Mouse (Mus musculus) left cerebral cortex, adult 8-10 months (tissue): ENCODE measurements around the gene Jph4. TPM values are rescaled to one million over a fixed set of nuclear protein-coding genes. Genes with fewer than 3 reads are reported as not detected.
A peak's percentile ranks its signal among the peaks of the same experiment; 100 is the strongest.

Source experiments
- DNase-seq, 2 experiments: peaks; one replicate each; pipeline ENCODE4 v3.0.0; 2022; ENCODE audit warnings: low spot score in 2 of 2
- total RNA-seq, 4 experiments: library from RNA; stranded (reverse); gene quantifications; 2 replicates each; pipeline ENCODE4 v1.2.4; 2022

The Jph4 gene
- total RNA-seq, 4 experiments from 2014 or later, result 289 to 301 (median 292) TPM

- peak in 1 of 2 experiments; percentile 45 for DNase-seq
Observed at GRCm38 (mm10) chr14:55119421-55120134, 2.8 kb upstream of the Jph4 start.

GRCm38 (mm10) chr14:55118852-55119251 is 2.1 kb upstream of the Jph4 start:
- peak in 1 of 2 experiments; percentile 59 for DNase-seq

- DNase-seq, result no peak
Observed at GRCm38 (mm10) chr14:55115846-55116245, 889 bp downstream of the Jph4 start.

GRCm38 (mm10) chr14:55114759-55115701 is 1.7 kb downstream of the Jph4 start:
- DNase-seq, result peak in 1 of 2 experiments; percentile 68

- no peak for DNase-seq
Observed at GRCm38 (mm10) chr14:55113975-55114645, 2.6 kb downstream of the Jph4 start.

GRCm38 (mm10) chr14:55113351-55113974 is 3.3 kb downstream of the Jph4 start:
- DNase-seq, result peak in 1 of 2 experiments; percentile 16

GRCm38 (mm10) chr14:55111720-55112119 is 5.0 kb downstream of the Jph4 start:
- peak in 1 of 2 experiments; percentile 81 for DNase-seq

GRCm38 (mm10) chr14:55110076-55110475 is 6.7 kb downstream of the Jph4 start:
- no peak for DNase-seq

- DNase-seq, result no peak
Observed at GRCm38 (mm10) chr14:55109048-55109873, 7.5 kb downstream of the Jph4 start.

- DNase-seq, result peak in 1 of 2 experiments; percentile 92
Observed at GRCm38 (mm10) chr14:55108202-55108870, 8.4 kb downstream of the Jph4 start.

GRCm38 (mm10) chr14:55106990-55107389 is 9.7 kb downstream of the Jph4 start:
- DNase-seq, result no peak

GRCm38 (mm10) chr14:55105836-55106809 is 10.6 kb downstream of the Jph4 start, which contains the start of gene Ap1g2:
Gene Ap1g2 (minus strand): TSS chr14:55106593.
- peak in 1 of 2 experiments; percentile 85 for DNase-seq

GRCm38 (mm10) chr14:55105386-55105785 is 11.3 kb downstream of the Jph4 start:
- DNase-seq, result no peak

- no peak for DNase-seq
Observed at GRCm38 (mm10) chr14:55104365-55104764, 12.4 kb downstream of the Jph4 start.

- no peak for DNase-seq
Observed at GRCm38 (mm10) chr14:55102253-55102785, 14.4 kb downstream of the Jph4 start.

- DNase-seq, result no peak
Observed at GRCm38 (mm10) chr14:55101592-55101991, 15.1 kb downstream of the Jph4 start.

- no peak for DNase-seq
Observed at GRCm38 (mm10) chr14:55098067-55098466, 18.7 kb downstream of the Jph4 start.

- no peak for DNase-seq
Observed at GRCm38 (mm10) chr14:55097646-55098045, 19.1 kb downstream of the Jph4 start.
